Mouse (Mus musculus): ENCODE results near the gene Zranb1. TPM values are rescaled to one million over a fixed set of nuclear protein-coding genes. Genes with fewer than 3 reads are reported as not detected.

Zranb1 gene
- polyA plus RNA-seq, 1 experiment from 2014 or later, result 11.8 TPM

DNA sequence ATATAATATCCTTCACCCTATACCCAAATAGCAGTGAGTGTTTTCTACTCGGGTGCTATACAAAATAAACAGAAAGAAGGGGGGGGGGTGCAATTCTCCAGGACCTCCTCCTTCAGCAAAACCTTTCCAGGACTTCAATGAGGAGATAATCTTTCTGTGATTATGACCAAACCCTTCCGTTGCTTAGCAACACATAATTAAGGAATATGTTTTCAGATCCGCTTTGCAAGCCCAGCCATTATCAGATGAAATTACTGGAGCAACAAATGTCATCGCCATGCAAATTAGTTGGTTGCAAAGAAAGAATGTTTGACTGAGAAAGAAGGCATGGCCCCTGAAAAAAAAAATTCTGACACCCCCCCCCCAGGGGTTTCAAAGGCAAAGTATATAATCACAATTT is 80.7 kb downstream of the Zranb1 start:
- Histone ChIP-seq H3K36me3 (peaks cover 67% of the 10 kb centered on the region), H3K9me3 (replicated peaks) (no peaks in the 10 kb centered on the region), H3K4me1 (peaks cover 58% of the 10 kb centered on the region), H3K27ac (no peak overlapping the region), H3K4me3 (no peak overlapping the region), H3K27me3 (ENCODE audit: low read depth, poor library complexity, severe bottlenecking) (no peaks in the 10 kb centered on the region)
- WGBS, result 78% methylated on average over 4 of the region's 4 CpGs
- no peak for DNase-seq (ENCODE audit: low spot score)

DNA sequence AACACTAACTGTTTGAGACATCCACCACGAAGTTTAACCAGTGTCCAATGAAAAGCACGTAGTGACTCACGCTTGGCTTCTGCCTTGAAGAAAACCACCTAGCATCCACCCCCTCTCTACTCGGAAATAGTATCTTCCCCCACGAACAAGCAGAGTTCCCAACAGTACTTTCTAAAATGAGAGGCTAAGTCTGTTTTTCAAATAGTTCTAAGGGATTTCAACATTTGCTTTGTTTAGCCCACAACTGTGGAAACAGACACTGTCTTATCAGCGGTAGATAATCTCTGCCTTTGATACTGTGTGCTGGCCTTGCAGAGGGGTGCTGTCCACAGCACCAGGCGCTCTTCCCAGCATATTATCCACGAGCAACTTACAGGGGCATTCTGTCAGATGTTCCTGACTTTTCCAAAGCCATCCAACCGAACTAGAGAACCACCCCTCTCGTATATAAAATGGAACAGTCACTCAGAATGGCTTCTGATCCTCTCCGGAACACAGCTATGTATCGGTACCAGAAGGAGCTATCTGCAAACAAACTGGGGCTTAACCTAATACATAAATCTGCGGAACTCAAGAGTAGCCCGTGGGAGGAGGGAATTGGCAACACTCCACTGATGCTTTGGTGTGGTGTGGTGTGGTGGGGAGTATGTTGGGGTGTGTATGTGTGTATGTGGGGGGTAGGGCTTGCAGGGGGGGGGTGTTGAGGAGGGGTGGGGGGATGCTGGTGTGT is 81.9 kb downstream of the Zranb1 start:
- H3K4me3 ChIP-seq, result no peak overlapping the region
- H3K9me3 ChIP-seq (replicated peaks), result no peaks in the 10 kb centered on the region
- H3K4me1 ChIP-seq, result peaks cover 54% of the 10 kb centered on the region
- no peak overlapping the region for H3K27ac ChIP-seq
- no peaks in the 10 kb centered on the region for H3K27me3 ChIP-seq (ENCODE audit: low read depth, poor library complexity, severe bottlenecking)
- H3K36me3 ChIP-seq, result peaks cover 62% of the 10 kb centered on the region
- no peak for DNase-seq (ENCODE audit: low spot score)
- WGBS, result 75% methylated on average over 14 of the region's 14 CpGs

DNA sequence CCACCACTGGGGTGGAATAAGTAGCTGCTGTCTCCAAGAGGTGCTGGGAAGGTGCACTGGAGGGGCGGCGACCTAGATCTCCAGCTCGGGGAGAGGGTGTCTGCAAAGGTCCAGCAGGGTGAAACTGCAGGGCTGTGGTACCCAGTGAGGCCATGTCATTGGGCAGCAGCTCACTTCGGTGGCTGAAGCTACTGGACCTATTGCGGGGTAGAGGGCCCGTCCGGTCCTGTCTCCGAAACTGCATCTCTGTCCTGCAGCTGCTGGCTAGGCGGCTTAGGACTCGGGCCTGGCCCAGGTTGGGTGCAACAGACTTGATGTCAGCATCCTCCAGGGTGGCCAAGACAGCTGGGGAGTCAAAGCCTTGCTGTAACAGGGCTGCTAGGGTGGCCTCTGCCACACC is 83.0 kb downstream of the Zranb1 start:
- Histone ChIP-seq H3K9me3 (replicated peaks) (no peaks in the 10 kb centered on the region), H3K4me3 (no peak overlapping the region), H3K27ac (no peak overlapping the region), H3K4me1 (peaks cover 52% of the 10 kb centered on the region), H3K27me3 (ENCODE audit: low read depth, poor library complexity, severe bottlenecking) (no peaks in the 10 kb centered on the region), H3K36me3 (peaks cover 52% of the 10 kb centered on the region)
- 91% methylated on average over 10 of the region's 10 CpGs for WGBS
- no peak for DNase-seq (ENCODE audit: low spot score)

DNA sequence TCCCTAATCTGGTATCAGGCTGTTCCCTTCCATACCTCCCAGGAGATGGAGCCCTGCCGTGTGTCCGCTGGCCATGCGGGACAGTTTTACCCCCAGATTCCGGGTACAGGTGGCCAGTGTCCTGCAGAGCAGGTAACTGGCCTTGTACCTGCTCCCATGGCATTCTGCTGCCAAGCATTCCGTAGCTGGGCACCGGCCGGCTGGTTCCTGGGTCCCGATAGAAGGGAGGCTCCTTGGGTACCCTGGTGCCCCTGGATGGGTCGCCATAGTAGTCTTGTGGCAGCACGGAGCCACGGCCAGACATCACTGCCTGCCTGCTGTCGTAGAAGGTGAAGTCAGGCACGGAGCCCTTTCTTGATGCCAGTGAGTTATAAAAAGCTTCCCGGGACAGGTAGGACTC is 83.7 kb downstream of the Zranb1 start:
- Histone ChIP-seq H3K27me3 (ENCODE audit: low read depth, poor library complexity, severe bottlenecking) (no peaks in the 10 kb centered on the region), H3K4me3 (no peak overlapping the region), H3K27ac (no peak overlapping the region), H3K36me3 (peaks cover 45% of the 10 kb centered on the region), H3K4me1 (peaks cover 59% of the 10 kb centered on the region), H3K9me3 (replicated peaks) (no peaks in the 10 kb centered on the region)
- DNase-seq (ENCODE audit: low spot score), result no peak
- WGBS, result 91% methylated on average over 14 of the region's 14 CpGs

DNA sequence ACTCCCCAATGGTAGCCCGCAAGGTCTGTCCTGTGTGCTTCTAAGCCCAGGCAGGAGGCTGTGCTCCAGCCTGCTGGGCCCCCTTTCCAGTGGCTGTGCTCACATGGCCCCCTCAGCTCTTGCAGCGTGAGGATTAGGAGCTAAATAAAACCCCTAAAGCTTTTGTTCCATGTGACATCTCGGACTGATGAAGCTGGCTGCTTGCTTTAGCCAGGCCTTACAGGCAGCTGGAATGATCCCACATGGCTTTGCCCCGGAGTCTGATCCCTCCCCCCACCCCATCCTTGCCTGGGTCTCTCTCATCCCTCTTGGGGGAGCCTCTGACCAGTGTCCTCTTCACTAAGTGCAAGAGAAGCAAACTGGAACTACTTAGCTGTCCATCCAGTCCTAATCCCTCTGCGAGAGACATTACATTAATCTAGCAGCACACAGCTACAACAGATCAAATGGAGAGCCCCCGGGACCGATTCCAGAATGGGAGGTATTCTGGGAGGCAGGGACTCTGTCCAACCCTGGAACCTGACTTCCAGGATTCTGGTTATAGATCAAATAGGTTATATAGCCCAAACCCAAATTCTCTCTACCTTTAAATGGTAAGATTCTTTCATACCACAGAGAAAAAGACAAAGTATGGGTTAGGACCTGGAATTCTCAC is 84.6 kb downstream of the Zranb1 start:
- H3K4me3 ChIP-seq, result no peak overlapping the region
- DNase-seq (ENCODE audit: low spot score), result no peak
- H3K27me3 ChIP-seq (ENCODE audit: low read depth, poor library complexity, severe bottlenecking), result no peaks in the 10 kb centered on the region
- H3K36me3 ChIP-seq, result peaks cover 36% of the 10 kb centered on the region
- peak overlapping the region; percentile 44; the same call in 1 of the 2 replicates for H3K27ac ChIP-seq
- peaks cover 69% of the 10 kb centered on the region for H3K4me1 ChIP-seq
- H3K9me3 ChIP-seq (replicated peaks), result no peaks in the 10 kb centered on the region
- 79% methylated on average over 7 of the region's 7 CpGs for WGBS

DNA sequence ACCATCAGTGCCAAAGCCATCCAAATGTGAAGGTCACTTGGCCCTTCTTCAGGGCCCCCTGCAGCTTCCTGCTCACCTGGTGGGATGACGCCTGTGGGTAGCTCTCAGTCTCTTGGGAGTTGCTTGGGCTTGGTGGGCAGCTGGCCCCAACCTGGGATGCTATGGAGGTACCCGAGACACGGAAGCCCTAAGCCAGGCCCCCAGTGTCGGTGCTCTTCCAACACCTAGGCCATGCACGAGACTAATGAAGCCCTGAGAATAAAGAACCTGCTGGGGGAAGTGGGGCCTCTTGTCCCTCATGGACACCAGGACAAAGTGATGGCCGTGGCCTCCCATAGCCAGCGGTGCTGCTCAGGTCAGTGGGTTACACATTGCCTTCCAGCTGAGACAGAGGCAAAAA is 88.0 kb downstream of the Zranb1 start:
- H3K9me3 ChIP-seq (replicated peaks), result no peaks in the 10 kb centered on the region
- DNase-seq (ENCODE audit: low spot score), result no peak
- WGBS, result 81% methylated on average over 7 of the region's 7 CpGs
- H3K36me3 ChIP-seq, result peaks cover 41% of the 10 kb centered on the region
- peaks cover 55% of the 10 kb centered on the region for H3K4me1 ChIP-seq
- H3K27ac ChIP-seq, result peak overlapping the region; percentile 59
- H3K27me3 ChIP-seq (ENCODE audit: low read depth, poor library complexity, severe bottlenecking), result no peaks in the 10 kb centered on the region
- H3K4me3 ChIP-seq, result no peak overlapping the region

DNA sequence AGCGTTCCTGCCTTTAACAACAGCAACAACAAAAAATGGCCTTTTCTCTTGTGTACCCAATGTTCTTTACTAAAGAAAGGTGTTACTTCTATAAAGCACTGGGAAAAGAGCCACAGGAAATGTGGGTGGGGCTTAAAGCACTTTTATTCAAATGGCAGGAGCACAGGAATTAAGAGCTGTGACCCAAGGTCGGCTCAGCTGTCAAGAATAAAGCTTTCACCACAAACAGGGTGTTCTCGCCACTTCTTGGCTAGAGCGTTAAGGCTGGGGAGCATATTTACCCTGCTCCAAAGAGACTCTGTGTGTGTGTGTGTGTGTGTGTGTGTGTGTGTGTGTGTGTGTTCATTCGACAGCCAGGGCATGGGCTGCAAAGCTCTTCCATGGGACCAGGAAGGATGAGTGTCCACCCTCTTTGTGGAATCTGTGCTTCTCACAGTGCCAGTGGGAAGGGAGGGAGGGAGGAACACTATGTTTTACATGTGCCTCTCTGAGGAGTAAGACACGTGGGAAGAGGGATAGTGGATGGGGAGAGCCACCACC is 88.6 kb downstream of the Zranb1 start:
- no peaks in the 10 kb centered on the region for H3K9me3 ChIP-seq (replicated peaks)
- no peaks in the 10 kb centered on the region for H3K27me3 ChIP-seq (ENCODE audit: low read depth, poor library complexity, severe bottlenecking)
- DNase-seq (ENCODE audit: low spot score), result no peak
- peaks cover 55% of the 10 kb centered on the region for H3K4me1 ChIP-seq
- H3K27ac ChIP-seq, result no peak overlapping the region
- WGBS, result 48% methylated on average over 6 of the region's 6 CpGs
- no peak overlapping the region for H3K4me3 ChIP-seq
- H3K36me3 ChIP-seq, result peaks cover 38% of the 10 kb centered on the region

DNA sequence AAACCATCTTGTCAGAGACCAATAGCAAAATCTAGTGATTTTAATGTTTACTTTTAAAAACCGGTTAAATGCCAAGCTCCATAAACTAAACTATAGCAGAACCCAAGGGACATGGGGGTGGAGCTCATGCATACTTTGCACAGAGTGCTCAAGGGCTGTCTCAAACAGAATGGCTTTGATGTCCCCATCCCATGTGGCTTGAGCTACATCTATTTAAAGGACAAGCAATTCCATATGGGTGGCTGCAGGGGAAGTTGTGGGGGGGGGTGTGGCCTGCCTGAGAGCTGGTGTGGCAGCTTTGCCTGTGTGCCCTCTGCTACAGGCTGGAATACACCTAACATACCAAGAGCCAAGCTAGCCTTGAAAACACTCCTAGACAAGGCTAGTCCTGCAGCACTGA is 93.8 kb downstream of the Zranb1 start:
- Histone ChIP-seq H3K4me1 (peaks cover 58% of the 10 kb centered on the region), H3K9me3 (replicated peaks) (no peaks in the 10 kb centered on the region), H3K27ac (no peak overlapping the region), H3K36me3 (peaks cover 39% of the 10 kb centered on the region), H3K4me3 (no peak overlapping the region), H3K27me3 (ENCODE audit: low read depth, poor library complexity, severe bottlenecking) (no peaks in the 10 kb centered on the region)
- 64% methylated on average over 1 of the region's 1 CpGs for WGBS
- peak; percentile 52 for DNase-seq (ENCODE audit: low spot score)

DNA sequence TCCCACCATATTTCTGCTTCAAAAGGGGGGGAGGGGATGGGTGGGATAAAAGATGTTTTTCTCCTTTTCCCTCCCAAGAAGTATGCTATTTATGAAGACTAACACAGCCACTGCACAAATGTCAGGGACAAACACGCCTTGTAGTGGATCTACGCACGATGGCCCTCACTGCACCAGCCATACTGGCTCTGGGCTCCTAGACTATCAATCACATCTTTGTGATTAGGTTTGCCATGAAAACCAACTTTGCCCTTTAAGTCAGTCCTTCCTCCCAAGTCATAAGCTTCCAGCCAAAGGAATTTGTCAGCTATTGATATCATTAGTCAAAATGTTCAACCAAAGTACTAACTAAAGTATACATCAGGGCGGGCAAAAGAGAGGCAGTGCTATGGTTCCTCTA is 97.0 kb downstream of the Zranb1 start:
- no peak for DNase-seq (ENCODE audit: low spot score)
- Histone ChIP-seq H3K4me1 (peaks cover 53% of the 10 kb centered on the region), H3K27me3 (ENCODE audit: low read depth, poor library complexity, severe bottlenecking) (no peaks in the 10 kb centered on the region), H3K4me3 (no peak overlapping the region), H3K27ac (no peak overlapping the region), H3K36me3 (peaks cover 46% of the 10 kb centered on the region), H3K9me3 (replicated peaks) (no peaks in the 10 kb centered on the region)
- WGBS, result 92% methylated on average over 4 of the region's 4 CpGs

DNA sequence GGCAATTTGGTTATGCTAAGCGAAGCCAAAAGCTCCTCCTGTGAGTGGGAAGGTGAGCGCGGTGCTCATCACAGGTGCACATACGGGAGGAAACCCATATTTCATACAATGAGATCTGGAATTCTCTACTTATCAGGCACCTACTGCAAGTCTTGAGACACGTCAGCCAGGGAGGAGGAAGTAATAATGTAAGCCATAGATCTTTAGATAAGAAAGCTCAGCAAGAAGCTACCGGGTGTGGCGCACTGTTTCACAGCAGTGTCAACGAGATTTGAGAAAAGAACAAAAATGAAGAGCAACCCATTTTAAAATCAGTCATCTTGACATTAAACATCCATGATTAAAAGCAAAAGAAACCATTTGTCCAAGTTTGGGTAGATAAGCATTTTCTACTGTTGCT is 98.1 kb downstream of the Zranb1 start:
- Histone ChIP-seq H3K27me3 (ENCODE audit: low read depth, poor library complexity, severe bottlenecking) (no peaks in the 10 kb centered on the region), H3K4me1 (peaks cover 64% of the 10 kb centered on the region), H3K9me3 (replicated peaks) (no peaks in the 10 kb centered on the region), H3K36me3 (peaks cover 38% of the 10 kb centered on the region), H3K27ac (no peak overlapping the region), H3K4me3 (no peak overlapping the region)
- no peak for DNase-seq (ENCODE audit: low spot score)
- 90% methylated on average over 8 of the region's 8 CpGs for WGBS

DNA sequence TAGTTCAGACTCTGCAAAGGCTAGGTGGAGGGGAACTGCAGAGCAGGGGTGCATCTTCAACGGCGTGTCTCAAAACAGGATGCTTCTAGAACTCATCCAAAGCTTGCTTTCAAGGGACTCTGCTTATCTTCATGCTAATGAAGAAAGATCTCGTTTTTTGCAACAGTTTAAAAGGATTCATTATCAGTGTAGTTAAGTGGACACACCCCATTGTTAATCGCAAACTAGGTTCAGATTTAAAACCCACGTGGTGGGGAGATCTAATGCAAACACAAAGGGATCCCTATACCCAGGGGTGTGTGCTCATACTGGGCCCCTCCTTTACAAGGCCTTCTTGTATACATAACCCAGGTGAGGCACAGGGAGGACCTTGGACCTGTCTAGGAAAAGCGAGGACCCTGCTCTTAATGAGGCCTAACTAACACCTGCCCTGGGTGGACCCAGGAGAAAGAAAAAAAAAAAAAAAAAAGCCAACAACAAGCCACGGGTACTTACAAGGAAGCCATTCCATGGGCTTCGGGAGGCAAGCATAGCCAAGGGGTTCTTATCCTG is 98.6 kb downstream of the Zranb1 start:
- H3K27me3 ChIP-seq (ENCODE audit: low read depth, poor library complexity, severe bottlenecking), result no peaks in the 10 kb centered on the region
- H3K27ac ChIP-seq, result no peak overlapping the region
- no peaks in the 10 kb centered on the region for H3K9me3 ChIP-seq (replicated peaks)
- H3K4me3 ChIP-seq, result no peak overlapping the region
- peaks cover 64% of the 10 kb centered on the region for H3K4me1 ChIP-seq
- DNase-seq (ENCODE audit: low spot score), result no peak
- H3K36me3 ChIP-seq, result peaks cover 35% of the 10 kb centered on the region
- WGBS, result 80% methylated on average over 8 of the region's 8 CpGs

DNA sequence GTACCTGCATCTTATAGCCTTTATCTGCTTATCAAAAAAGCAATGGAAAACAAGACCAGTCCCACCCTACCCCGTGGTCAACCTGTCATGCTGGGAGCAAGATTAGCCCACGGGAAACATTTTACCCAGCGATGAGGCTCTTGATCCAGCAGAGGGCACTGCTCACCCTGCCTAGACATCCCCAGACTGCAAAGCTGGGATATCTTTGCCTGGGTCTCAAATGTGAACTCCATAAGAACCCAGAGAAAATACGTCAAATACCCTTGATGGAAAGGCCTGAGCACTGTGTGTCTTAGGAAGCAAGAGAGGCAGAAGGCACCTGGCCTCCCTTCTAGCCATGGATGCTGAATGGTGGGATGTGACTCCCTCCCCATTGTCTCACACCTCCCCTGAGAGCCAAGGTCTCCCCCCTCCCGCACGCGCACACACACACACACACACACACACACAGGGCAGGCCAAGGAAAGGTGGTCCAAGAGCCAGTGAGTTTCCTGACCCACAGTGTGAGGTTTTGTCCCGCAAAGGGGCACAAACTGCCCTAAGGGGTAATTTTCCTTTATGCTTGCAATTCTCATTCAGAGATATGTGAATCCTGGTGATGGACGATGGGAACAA is 101.8 kb downstream of the Zranb1 start:
- WGBS, result 60% methylated on average over 9 of the region's 9 CpGs
- peaks cover 35% of the 10 kb centered on the region for H3K36me3 ChIP-seq
- peaks cover 64% of the 10 kb centered on the region for H3K4me1 ChIP-seq
- peak; percentile 78 for DNase-seq (ENCODE audit: low spot score)
- peak overlapping the region; percentile 54 for H3K27ac ChIP-seq
- H3K9me3 ChIP-seq (replicated peaks), result no peaks in the 10 kb centered on the region
- H3K27me3 ChIP-seq (ENCODE audit: low read depth, poor library complexity, severe bottlenecking), result no peaks in the 10 kb centered on the region
- no peak overlapping the region for H3K4me3 ChIP-seq

DNA sequence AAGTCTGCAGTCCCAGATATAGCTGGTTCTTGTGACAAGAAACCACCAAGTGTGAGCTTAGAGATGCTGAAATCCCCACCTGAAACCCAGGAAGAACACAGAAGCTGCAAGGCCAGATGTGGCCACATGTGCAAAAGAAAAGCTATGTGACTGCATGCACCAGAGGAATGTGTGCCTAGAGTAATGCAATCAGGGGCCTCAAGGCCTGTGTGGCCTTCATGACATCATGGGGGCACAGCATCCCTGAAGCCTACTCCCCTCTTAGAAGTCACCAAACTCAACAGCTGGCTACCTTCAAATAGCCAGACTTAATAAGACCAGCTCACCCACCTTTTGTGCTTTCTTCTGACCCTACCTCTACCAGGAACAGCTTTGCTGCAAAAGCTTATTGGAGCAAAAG is 105.0 kb downstream of the Zranb1 start:
- no peaks in the 10 kb centered on the region for H3K27me3 ChIP-seq (ENCODE audit: low read depth, poor library complexity, severe bottlenecking)
- H3K4me1 ChIP-seq, result peaks cover 92% of the 10 kb centered on the region
- no peak overlapping the region for H3K4me3 ChIP-seq
- peak overlapping the region; percentile 86 for H3K27ac ChIP-seq
- DNase-seq (ENCODE audit: low spot score), result no peak
- H3K9me3 ChIP-seq (replicated peaks), result no peaks in the 10 kb centered on the region
- H3K36me3 ChIP-seq, result peaks cover 15% of the 10 kb centered on the region

Measured in limb, embryonic 10.5 days (tissue).